Mouse (Mus musculus) heart, embryonic 16.5 days (tissue): ENCODE data around the gene Duox2. TPM values are rescaled to one million over a fixed set of nuclear protein-coding genes. Genes with fewer than 3 reads are reported as not detected.
A peak's percentile ranks its signal among the peaks of the same experiment; 100 is the strongest.

Experiments used
- ATAC-seq: fragments of 200-750 bp; cut with Nextera tagmentation; replicated peaks from 2 replicates; pipeline ENCODE4 v1.8.0; 2017; ENCODE audit warnings: moderate number of reproducible peaks; ENCODE audit not compliant: insufficient read depth, low FRiP score; ENCODE audit errors: extremely low read depth
- H3K27ac ChIP-seq: fragments of 300-500 bp; sonication (generic); 2 replicates; pipeline ENCODE4 v1.5.1; 2014; ENCODE audit warnings: mild to moderate bottlenecking, low read length, control low read depth, moderate library complexity
- H3K27me3 ChIP-seq: fragments of 300-500 bp; sonication (generic); 2 replicates; pipeline ENCODE4 v1.6.1; 2014; ENCODE audit warnings: low read length, mixed read lengths; ENCODE audit not compliant: control insufficient read depth, insufficient read depth
- H3K36me3 ChIP-seq: fragments of 300-500 bp; sonication (generic); 2 replicates; pipeline ENCODE4 v1.6.1; 2014; ENCODE audit not compliant: control insufficient read depth, insufficient read depth
- H3K4me1 ChIP-seq: fragments of 300-500 bp; sonication (generic); 2 replicates; pipeline ENCODE4 v1.6.1; 2014; ENCODE audit warnings: low read length, mixed read lengths; ENCODE audit not compliant: control insufficient read depth, insufficient read depth
- H3K4me2 ChIP-seq: fragments of 300-500 bp; sonication (generic); 2 replicates; pipeline ENCODE4 v1.6.1; 2014; ENCODE audit warnings: low read depth, mild to moderate bottlenecking, control low read depth, low read length
- H3K4me3 ChIP-seq: fragments of 300-500 bp; sonication (generic); 2 replicates; pipeline ENCODE4 v1.5.1; 2014; ENCODE audit warnings: mild to moderate bottlenecking, control low read depth, low read length
- H3K9ac ChIP-seq: fragments of 300-500 bp; sonication (generic); 2 replicates; pipeline ENCODE4 v1.6.1; 2014; ENCODE audit warnings: low read length, control low read depth
- H3K9me3 ChIP-seq: fragments of 300-500 bp; sonication (generic); replicated peaks from 2 replicates; pipeline ENCODE4 v1.6.1; 2016; ENCODE audit warnings: low read length; ENCODE audit not compliant: control insufficient read depth
- WGBS: fragments of 180-500 bp; shearing (Covaris S2); extraction: QIAGEN DNeasy Blood & Tissue Kit; methylation state at CpG from one replicate; pipeline ENCODE4 v1.1.7; 2014; 5-methylcytosine and 5-hydroxymethylcytosine counted together
- polyA plus RNA-seq: library from polyadenylated mRNA; unstranded; fragments of >200 nt; fragmentation: Nextera tagmentation; extraction: Ambion mirVana; gene quantifications from 2 replicates; pipeline ENCODE4 v1.2.1, GENCODE M21; 2015

The Duox2 gene
- polyA plus RNA-seq, 1 experiment from 2014 or later, result 0.05 TPM

DNA sequence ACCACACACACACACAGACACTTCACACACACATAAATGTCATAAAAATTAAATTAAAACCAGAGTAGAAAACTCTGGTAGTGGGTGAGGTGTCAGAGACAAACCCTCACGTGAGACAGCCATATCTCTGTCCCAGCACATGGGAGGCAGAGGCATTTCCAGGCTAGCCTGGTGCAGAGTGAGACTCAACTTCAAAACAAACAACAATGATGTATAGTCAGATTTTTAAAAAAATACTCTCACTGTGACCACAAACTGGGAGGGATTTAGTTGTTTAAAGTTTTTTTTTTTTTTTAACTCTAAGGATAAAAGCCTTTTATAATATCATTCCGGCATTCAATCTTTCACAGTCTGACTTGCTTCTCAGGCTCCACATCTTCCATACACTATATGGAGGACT, 27.1 kb upstream of the Duox2 start:
- 61% methylated on average over 2 of the region's 2 CpGs for WGBS
- H3K4me1 ChIP-seq, result peaks cover 2% of the 10 kb centered on the region; the same call in 1 of the 2 replicates
- no peaks in the 10 kb centered on the region for H3K27me3 ChIP-seq
- H3K36me3 ChIP-seq, result no peaks in the 10 kb centered on the region
- no peak overlapping the region for H3K4me2 ChIP-seq
- no peak overlapping the region for H3K27ac ChIP-seq
- H3K4me3 ChIP-seq, result no peak overlapping the region
- no peak for ATAC-seq
- no peaks in the 10 kb centered on the region for H3K9me3 ChIP-seq
- no peak overlapping the region for H3K9ac ChIP-seq

DNA sequence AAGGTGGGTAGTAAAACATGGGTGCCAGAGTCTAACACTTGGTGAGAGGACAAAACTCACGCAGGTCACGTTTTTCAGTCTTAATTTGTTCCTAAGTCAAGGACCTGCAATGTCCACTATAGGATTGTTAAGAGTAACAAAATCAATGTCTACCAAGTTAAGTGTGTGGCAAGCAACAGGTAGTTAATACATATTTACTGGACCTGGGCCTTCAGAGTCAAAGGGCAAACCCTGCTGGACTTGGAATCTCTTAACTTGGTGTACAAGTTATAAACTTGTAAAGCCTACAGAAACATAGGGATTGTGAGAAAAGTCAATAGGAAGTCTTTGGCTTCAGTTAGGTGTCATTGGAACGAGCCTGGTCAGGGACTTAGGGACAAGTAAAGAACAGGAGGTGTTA, 26.3 kb upstream of the Duox2 start:
- ATAC-seq, result no peak
- Histone ChIP-seq H3K4me1 (peaks cover 2% of the 10 kb centered on the region; the same call in 1 of the 2 replicates), H3K27ac (no peak overlapping the region), H3K27me3 (no peaks in the 10 kb centered on the region), H3K9ac (no peak overlapping the region), H3K4me3 (no peak overlapping the region), H3K36me3 (no peaks in the 10 kb centered on the region), H3K4me2 (no peak overlapping the region), H3K9me3 (no peaks in the 10 kb centered on the region)
- 71% methylated on average over 3 of the region's 3 CpGs for WGBS

DNA sequence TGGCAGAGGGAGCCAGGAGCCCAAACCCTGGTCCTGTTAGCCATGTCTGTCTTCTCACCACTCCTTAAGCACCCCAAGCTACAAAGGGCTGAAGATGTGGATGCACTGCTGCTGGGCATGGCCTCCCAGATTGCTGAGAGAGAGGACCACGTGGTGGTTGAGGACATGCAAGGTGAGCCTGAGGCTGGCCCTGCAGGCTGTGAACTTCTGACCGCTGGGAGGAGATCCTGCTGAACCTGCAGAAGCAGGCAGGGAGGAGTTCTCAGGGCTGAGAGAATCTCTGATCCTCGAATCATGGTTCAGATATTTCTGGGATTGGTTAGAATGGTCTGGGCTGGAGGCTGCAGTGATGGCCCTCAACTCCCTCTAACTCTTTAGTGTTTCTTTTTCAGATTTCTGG, 25.7 kb upstream of the Duox2 start:
- no peaks in the 10 kb centered on the region for H3K36me3 ChIP-seq
- no peak overlapping the region for H3K9ac ChIP-seq
- H3K27me3 ChIP-seq, result no peaks in the 10 kb centered on the region
- no peak overlapping the region for H3K4me2 ChIP-seq
- no peak for ATAC-seq
- WGBS, result 59% methylated on average over 3 of the region's 3 CpGs
- peaks cover 2% of the 10 kb centered on the region; the same call in 1 of the 2 replicates for H3K4me1 ChIP-seq
- no peak overlapping the region for H3K27ac ChIP-seq
- H3K4me3 ChIP-seq, result no peak overlapping the region
- no peaks in the 10 kb centered on the region for H3K9me3 ChIP-seq

DNA sequence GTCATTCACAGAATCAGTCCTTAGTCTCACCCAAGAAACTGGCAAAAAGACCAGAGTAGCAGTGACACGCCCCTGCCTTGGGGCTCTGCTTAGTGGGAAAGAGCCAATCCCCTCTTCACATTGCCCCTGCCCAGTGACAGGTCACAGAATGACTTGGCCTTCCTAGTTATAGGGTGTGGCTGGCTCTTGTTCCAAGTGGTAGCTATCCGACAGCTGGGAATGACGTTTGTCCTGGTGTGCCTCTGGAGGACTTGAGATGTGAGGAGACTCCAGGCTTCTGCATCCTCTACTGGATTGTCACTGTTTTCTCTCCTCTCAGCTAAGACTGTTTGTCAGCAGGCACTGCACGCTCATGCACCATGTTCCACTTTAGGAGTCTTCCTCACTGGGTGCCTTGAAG, 19.1 kb upstream of the Duox2 start:
- Histone ChIP-seq H3K9ac (no peak overlapping the region), H3K4me2 (no peak overlapping the region), H3K27me3 (peaks cover 45% of the 10 kb centered on the region), H3K9me3 (no peaks in the 10 kb centered on the region), H3K4me3 (no peak overlapping the region), H3K36me3 (no peaks in the 10 kb centered on the region), H3K27ac (no peak overlapping the region), H3K4me1 (peaks cover 11% of the 10 kb centered on the region)
- ATAC-seq, result no peak
- WGBS, result 52% methylated on average over 4 of the region's 4 CpGs

DNA sequence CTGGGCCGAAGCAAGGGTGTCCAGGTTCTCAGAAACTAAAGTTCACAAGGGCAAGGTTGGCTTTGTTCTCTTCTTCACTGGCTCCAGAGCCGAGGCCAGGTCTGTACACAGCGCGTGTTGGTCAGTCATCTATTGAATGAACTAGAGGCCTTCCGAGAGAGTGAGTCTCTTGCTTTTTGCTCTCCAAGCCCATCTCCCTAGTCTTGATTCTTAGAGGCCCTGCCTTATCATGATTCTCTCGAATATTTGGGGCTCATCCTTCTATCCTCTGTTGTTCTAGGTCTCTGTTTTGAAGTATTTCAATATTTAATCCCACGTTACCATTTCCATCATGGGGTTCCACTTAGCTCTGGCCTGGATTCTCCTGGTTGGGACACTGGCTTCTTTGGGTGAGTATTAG, 17.1 kb upstream of the Duox2 start, which contains the start of gene Duox1:
Gene Duox1, plus strand, starts transcription at position 301 of the 400 bp plus-strand sequence.
- Histone ChIP-seq H3K27me3 (peaks cover 61% of the 10 kb centered on the region), H3K27ac (no peak within 1 kb of the TSS), H3K9me3 (no peaks in the 10 kb centered on the region), H3K9ac (no peak within 1 kb of the TSS), H3K36me3 (no peaks in the 10 kb centered on the region), H3K4me1 (peaks cover 11% of the 10 kb centered on the region), H3K4me2 (no peak within 1 kb of the TSS), H3K4me3 (no peak within 1 kb of the TSS)
- no peak for ATAC-seq
- 84% methylated on average over 7 of the region's 7 CpGs for whole genome bisulfite sequencing

DNA sequence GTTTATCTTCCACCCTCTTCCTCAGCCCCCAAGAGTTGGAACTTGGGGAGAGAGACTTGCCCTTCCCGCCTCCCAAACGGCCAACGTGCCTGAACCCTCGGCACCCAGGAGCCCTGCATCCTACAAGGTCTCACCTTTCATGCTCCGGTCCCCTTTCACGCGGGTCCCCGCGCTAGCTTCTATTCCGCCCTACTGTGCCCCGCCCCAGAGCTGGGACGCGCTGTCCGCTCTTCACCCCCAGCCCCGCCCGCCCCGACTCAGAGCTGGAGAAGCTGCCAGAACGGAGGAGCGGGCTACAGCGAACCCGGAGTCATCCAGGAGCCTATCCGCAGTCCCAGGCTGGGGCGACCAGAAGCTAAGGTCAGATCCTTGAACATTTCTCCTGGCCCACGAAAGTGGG, 15.3 kb upstream of the Duox2 start, which contains the start of gene Duoxa1:
Gene Duoxa1, minus strand, starts transcription at position 195 of the 400 bp plus-strand sequence.
- H3K9me3 ChIP-seq, result no peaks in the 10 kb centered on the region
- 4% methylated on average over 24 of the region's 24 CpGs for WGBS
- H3K4me2 ChIP-seq, result peak within 1 kb of the TSS; percentile 67
- no peaks in the 10 kb centered on the region for H3K36me3 ChIP-seq
- H3K4me1 ChIP-seq, result peaks cover 11% of the 10 kb centered on the region
- peaks cover 70% of the 10 kb centered on the region for H3K27me3 ChIP-seq
- H3K9ac ChIP-seq, result peak within 1 kb of the TSS; percentile 13; the same call in 1 of the 2 replicates
- ATAC-seq, result peak; percentile 26; the same call in 1 of the 2 replicates
- H3K27ac ChIP-seq, result no peak within 1 kb of the TSS
- H3K4me3 ChIP-seq, result peak within 1 kb of the TSS; percentile 40

DNA sequence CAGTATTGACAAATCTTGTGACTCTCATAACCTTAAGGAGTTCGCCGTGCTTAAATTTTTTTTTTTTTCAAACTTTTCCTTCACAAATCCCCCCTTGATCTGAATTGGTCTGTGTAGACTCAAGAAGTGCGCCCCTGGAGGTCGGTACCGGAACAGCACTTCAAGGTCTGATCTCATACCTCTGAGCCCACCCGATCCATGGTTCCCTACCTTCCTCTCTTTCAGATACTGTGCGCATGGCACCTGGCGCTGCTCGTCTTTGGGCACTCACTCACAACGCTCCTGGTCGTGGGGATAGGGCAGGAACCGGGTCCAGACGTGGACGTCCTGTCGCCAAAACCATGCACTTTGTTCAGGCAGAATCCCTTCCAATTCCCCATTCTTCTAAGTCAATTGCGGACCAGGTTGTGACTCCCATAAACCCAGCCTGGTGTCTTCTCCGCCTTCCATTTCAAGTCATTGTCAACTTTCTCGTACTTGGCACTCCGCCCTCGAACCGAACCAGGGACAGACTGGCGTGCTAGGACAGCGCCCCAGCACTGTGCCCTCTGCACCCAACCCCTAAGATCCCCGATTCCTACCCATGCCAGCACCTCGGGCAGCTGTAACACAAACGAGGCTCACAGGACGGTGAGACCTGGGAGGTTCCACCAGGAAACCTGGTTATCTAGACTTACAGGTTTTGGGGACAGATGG, 14.6 kb upstream of the Duox2 start:
- 5% methylated on average over 27 of the region's 27 CpGs for WGBS
- H3K27ac ChIP-seq, result no peak overlapping the region
- ATAC-seq, result 0 out of 2 replicates have a peak, but pooled peaks have one; percentile 6

DNA sequence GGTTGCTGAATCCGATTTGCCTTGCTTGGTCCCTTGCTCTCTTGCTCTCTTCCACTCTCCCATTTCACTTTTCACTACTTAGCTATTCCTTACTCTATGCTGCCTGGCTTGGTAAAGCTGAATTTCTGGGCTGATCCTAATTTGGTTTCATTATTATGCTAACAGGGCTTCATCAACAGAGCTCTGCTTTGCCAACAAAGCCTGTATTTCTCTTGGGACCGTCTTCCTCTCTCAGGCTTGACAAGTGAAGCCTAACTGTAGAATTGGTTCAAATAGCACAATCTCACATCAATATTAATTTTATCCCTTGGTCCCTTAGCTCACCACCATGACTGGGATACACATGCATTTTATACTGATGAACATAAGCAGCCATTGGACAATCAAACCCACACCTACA, 13.3 kb upstream of the Duox2 start:
- ATAC-seq, result no peak
- H3K4me1 ChIP-seq, result peaks cover 11% of the 10 kb centered on the region
- 56% methylated on average over 2 of the region's 2 CpGs for WGBS
- H3K36me3 ChIP-seq, result no peaks in the 10 kb centered on the region
- H3K9me3 ChIP-seq, result no peaks in the 10 kb centered on the region
- no peak overlapping the region for H3K4me2 ChIP-seq
- H3K27me3 ChIP-seq, result peaks cover 66% of the 10 kb centered on the region
- H3K9ac ChIP-seq, result no peak overlapping the region
- H3K4me3 ChIP-seq, result no peak overlapping the region
- no peak overlapping the region for H3K27ac ChIP-seq

More for the DNA sequence above, 14.6 kb upstream of the Duox2 start:
- H3K27me3 ChIP-seq, result peaks cover 67% of the 10 kb centered on the region
- H3K4me2 ChIP-seq, result peak overlapping the region; percentile 67
- peaks cover 11% of the 10 kb centered on the region for H3K4me1 ChIP-seq
- no peaks in the 10 kb centered on the region for H3K9me3 ChIP-seq
- H3K9ac ChIP-seq, result no peak overlapping the region
- H3K4me3 ChIP-seq, result peak overlapping the region; percentile 40
- H3K36me3 ChIP-seq, result no peaks in the 10 kb centered on the region

DNA sequence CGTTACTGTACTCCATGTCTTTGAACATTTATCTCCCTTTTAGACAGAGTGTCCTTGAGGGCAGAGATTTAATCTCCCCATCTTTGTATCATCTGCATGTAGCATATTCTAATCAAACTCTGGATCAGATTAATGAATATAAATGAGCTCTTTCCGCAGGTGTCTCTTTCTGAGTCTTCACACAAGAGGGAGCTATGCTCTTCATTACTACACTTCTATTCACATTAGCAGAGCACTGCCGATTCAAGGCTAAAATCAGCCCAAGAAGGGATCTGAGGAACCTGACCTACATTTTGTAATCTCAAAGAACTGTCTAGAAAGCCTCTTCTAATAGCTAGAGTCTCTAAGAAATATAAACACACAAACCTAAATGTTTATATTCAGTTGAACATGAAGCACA, 11.4 kb upstream of the Duox2 start:
- Histone ChIP-seq H3K27ac (no peak overlapping the region), H3K36me3 (no peaks in the 10 kb centered on the region), H3K27me3 (peaks cover 62% of the 10 kb centered on the region), H3K9me3 (no peaks in the 10 kb centered on the region), H3K9ac (no peak overlapping the region), H3K4me3 (no peak overlapping the region), H3K4me2 (no peak overlapping the region), H3K4me1 (peaks cover 11% of the 10 kb centered on the region)
- WGBS, result 42% methylated on average over 3 of the region's 3 CpGs
- no peak for ATAC-seq
